Mouse (Mus musculus) layer of hippocampus, adult 9-11 months (tissue): Measurements from ENCODE around the gene Cdca4.
"Not testable (repeated sequence)": the region's sequence is repeated elsewhere in the genome, so short reads cannot be mapped to it uniquely, and the experiment has no call there.

Experiments
- DNase-seq: peaks from one replicate; pipeline ENCODE4 v3.0.0; 2022

Cdca4 gene

GRCm38 (mm10) chr12:112821974-112822373 lies 7.2 kb downstream of the Cdca4 start:
- no peak for DNase-seq

GRCm38 (mm10) chr12:112821216-112821615 lies 8.0 kb downstream of the Cdca4 start:
- no peak for DNase-seq

GRCm38 (mm10) chr12:112820401-112820999 lies 8.7 kb downstream of the Cdca4 start:
- DNase-seq: no peak

DNA sequence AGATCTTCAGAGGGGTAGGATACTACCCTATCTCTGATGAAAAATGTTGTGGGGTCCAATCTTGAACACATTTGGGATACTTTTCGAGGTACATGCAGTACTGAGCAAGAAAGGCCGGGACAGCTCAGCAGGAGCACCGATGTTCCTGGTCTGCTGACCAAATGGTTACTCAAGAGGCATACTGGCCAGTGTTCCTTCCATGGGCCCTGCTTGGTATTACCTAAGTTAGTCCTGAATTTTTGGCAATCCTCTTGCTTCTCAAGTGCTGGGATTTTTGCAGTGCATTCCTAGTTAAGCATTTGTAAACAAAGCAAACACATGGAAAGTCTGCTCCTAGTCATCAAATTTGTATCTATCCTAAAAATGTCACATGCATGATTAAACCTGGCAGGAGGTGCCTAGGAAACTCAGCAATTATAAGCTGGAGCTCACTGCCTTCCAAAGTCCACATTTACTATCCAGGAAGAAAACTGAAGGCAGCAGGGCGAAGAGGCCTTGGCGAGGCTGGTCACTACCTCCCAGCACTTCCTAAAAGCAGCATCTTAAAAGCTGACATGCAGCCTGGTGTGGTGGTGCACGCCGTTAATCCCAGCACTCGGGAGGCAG lies 10.1 kb downstream of the Cdca4 start:
- DNase-seq: no peak

DNA sequence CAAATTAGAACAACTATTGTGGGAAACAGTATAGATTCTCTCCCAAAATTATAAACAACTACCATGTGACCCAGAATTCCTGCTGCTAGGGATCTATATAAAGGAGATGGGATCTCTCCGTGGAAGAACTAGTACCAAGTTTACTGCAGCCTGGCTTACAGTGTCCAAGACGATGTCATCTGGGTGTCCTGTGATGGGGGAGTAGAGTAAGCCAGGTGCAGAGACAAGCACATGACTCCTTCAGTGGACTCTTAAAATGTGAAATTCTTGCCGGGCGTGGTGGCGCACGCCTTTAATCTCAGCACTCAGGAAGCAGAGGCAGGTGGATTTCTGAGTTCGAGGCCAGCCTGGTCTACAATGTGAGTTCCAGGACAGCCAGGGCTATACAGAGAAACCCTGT lies 12.4 kb downstream of the Cdca4 start:
- not testable (repeated sequence) for DNase-seq

DNA sequence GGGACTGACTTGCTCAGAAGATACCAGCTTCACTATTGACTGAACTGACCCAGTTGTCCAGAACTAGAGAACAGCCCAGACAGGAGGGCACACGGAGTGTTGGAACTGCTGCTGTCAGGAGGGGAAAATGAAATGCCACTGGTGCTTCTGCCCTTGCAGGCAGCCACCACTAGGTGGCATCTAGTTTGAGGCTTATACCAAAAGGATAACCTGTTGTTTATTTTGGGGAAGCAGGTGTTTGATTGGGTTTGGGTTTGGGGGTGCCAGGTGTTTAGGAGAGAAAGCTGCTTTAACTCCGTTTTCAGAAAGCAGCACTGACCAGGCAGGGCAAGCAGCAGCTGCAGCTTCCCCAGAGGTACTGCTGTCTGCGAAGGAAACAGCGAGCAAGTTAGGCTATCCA lies 12.9 kb downstream of the Cdca4 start:
- no peak for DNase-seq

DNA sequence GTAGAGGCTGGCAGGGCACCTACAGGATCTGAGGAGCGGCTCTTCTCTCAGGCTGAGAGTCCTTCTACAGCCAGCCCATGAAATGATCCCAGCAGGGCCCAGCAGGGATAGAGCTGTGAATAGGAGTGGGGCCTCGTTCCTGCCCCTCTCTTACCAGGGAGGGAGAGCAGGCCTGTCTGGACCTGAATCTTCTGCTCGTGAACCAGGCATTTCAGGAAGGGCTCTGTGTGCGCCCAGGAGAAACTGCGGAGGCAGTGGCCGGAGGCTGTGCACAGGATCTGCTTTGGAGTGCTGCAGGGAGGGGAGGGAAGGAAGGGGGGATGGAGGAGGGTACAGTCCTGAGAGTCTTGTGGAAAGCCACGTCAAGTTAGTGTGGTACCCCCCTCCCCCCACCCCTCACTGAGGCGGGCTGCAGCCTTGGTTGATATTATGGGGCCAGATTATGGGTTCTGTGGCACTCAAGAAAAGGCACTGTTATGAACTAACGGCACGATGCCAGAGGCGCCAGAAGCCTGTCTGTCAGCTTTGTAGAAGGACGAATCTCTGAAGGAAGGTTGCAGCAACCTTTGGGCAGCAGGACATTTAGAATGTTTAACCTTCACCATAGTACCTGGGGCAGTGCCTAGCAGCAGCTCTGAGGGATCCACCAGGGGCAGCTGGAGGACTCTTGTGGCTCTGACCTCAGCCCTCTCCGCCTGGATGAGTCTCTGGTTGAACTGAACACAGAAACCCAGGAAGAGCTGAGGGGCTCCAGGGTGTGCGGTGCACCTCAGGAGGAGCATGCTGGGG lies 14.3 kb downstream of the Cdca4 start:
- no peak for DNase-seq

- DNase-seq: no peak
Measured at GRCm38 (mm10) chr12:112813370-112813769, 15.9 kb downstream of the Cdca4 start.

GRCm38 (mm10) chr12:112810092-112810885 lies 18.9 kb downstream of the Cdca4 start:
- DNase-seq: no peak

DNA sequence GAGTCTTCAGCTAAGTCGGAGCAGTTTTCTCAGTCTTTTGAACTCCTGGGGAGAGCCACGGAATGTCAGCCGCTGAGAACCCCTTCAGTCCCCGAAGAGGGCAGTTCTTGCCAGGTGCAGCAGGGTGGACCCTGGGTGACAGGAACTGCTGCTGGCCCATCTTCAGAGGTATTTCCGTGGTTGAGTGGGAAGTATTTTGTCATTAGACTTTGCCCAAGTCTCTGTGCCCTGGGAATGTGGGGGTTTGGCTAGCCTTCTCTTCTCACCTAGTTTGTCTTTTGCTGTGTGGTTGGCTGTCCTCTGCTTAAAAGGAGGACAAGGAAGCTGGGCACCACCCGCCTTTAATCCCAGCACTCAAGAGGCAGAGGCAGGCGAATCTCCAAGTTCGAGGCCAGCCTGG lies 19.6 kb downstream of the Cdca4 start:
- DNase-seq: no peak

DNA sequence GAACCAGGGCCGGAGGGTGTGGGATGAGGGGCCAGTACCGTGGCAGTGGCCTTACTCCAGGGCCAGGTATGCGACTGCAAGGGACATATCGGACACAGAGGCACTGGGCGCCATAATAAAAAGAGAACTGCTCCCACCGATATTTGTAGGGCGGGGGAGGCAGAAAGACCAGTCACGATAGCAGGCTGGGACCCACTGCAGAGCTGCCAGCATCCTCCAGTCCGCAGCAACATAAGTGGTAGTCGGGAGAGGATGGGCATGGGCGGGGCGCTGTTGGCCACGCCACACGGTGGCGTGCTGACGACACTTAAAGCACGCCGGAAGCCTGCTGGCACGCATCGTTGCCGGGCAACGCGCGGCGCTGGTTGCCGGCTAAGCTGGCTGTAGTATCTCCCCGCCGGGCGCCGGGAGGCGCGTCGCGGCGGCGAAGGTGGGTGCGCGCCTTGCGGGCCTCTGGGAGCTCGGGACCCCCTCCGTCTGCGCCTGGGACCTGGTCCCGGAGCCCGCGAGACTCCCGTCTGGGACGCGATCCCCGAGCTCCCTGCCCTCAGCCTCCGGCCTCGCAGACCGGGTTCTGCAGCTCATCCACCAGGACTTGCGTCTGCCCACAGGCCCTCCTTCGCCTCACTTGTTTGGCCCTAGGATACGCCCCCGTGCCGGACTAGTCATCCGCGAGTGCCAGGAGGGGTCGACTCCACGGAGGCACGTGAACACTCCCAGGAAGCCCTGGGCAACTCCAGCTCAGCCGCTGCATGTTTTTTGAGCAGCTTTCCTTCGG lies 20.4 kb downstream of the Cdca4 start, which contains the start of gene Clba1:
TSS of gene Clba1 (plus strand) at position 351 of the 778 bp plus-strand sequence.
- peak; percentile 95 for DNase-seq

- DNase-seq: no peak
Measured at GRCm38 (mm10) chr12:112808212-112808586, 21.0 kb downstream of the Cdca4 start.

- DNase-seq: no peak
Measured at GRCm38 (mm10) chr12:112807796-112808195, 21.4 kb downstream of the Cdca4 start.

GRCm38 (mm10) chr12:112806044-112806443 lies 23.2 kb downstream of the Cdca4 start:
- DNase-seq: no peak

DNA sequence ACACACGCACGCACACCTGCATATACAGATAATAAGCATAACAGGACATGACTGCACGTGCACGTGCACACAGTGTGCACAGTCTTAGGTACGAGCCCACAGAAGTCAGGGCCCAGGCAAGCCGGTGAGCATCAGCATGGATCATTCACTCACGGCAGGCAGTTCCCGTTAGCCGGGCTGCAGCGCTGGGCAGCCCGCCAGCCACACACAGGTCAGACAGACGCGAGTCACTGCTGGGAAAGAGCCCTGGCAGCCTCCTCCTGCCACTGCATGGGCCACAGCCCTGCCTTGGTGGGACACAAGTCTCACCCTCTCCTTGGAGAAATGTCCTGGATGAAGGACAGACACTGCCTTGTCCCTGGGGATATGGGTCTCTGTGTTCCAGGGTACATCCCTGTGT lies 25.2 kb downstream of the Cdca4 start:
- DNase-seq: no peak

DNA sequence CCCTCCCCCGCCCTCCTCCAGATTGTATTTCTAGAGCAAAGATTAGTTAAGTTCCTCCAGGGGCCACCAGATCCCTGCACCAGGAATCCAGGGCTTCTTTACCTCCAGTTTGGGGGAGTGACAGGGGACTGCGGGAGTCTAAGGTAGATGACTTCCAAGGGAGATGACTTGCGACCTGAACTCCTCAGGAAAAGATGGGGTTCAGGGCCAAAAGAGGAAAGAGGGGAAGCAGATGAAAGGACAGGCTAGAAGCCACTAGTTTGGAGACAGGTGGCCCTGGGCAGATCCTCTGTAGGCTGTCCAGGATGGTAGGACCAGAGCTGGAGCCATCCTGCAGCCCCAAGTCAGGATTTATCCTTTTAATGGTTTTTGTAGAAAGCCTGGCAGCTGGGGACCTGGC lies 26.3 kb downstream of the Cdca4 start:
- no peak for DNase-seq

- DNase-seq: no peak
Measured at GRCm38 (mm10) chr12:112801864-112802846, 27.1 kb downstream of the Cdca4 start, which contains the start of gene Ahnak2. TSS of gene Ahnak2 (minus strand) at chr12:112802657.

DNA sequence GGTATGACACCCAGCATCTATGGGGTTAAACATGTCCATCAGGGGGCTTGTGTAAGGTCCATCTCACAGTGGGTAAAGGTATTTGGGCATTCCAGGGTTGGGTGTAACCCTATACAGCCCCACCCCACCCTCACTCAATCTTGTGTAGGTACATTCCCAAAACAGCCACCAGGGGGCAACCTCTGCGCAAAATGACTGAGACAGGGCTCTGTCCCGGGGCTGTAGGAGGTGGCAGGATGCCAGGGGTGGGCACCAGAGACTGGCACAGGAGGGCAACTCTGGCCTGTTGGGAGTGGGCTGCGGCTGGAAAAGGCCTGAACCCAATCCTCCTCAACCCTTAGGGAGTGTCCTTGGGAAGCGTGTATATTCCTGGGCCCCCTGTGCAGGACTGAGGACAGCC lies 28.7 kb downstream of the Cdca4 start:
- DNase-seq: no peak

DNA sequence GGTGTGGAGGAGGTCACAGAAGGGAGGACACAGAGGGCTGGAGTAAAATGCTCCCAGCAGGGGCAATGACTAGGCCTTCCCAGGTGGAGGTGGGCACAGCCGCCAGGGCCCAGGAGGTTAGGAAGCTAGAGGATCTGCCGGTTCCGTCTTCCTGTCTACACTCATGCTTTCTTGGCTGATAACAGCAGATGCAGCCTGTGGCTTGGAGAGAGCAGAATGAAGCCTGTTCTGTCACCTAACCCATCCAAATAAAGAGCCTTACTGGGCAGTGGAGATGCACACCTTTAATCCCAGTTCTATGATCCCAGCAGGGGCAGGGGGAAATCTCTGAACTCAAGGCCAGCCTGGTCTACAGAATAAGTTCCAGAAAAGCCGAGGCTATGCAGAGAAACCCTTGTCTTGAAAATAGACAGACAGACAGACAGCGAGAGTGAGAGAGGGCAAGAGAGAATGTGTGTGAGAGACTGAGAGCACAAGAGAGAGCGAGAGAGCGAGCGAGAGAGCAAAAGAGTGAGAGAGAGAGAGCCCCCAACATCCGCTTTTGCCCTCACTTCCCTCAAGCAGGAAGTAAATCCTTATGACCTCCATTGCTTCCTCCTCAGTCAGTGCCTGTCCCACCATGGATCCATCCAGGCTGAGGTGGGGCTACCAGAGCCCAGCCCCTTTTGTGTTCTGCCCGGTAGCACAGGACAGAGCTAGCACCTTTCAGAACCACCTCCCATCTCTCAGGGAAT lies 29.8 kb downstream of the Cdca4 start:
- no peak for DNase-seq

DNA sequence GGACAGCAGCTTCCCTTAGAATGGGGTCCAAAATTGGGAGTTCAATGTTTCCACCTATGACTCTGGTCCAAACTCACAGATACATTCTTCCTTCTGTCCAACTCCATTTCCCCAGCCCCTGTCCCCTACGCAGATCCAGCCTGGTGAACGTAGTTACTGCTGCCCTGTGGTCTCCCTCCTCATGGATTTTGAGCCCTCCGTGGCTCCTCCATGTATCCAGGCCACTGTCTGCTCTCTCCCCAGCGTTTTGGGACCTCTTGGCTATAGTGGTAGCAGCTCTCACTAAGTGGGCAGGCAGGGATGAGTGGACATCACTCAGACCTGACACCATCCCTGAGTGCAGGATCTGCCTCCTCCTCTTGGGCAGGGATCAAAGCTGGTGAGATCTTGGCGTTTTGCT lies 30.5 kb downstream of the Cdca4 start:
- no peak for DNase-seq

DNA sequence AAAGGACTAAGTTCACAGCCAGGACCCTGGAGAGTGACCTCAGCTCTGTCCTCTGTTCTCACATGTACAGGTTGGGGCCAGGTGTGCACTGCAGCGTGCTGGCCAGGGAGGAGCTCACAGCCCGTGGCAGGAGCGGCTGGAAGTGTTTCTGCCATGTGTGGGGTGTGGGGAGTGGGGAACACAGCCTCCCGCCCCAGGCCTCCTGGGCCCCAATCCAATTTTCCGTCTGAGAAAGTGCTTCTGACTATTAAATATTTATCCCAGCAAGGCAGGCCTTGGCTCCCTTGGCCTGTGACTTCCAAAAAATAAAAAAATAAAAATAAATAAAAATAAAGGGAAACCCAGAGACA lies 30.9 kb downstream of the Cdca4 start:
- no peak for DNase-seq
